Mouse (Mus musculus) spleen, adult 2 months (tissue): ENCODE data around the gene Atp6v0d1.

Source experiments
- CTCF ChIP-seq: fragments of 200-500 bp; IDR thresholded peaks from 2 replicates; pipeline ENCODE4 v1.5.1; 2011; ENCODE audit warnings: mild to moderate bottlenecking, inconsistent platforms; ENCODE audit not compliant: insufficient read depth, insufficient read length, insufficient replicate concordance; ENCODE audit errors: extremely low read depth
- POLR2A ChIP-seq: fragments of 200-500 bp; IDR thresholded peaks from 2 replicates; pipeline ENCODE4 v1.6.1; 2011; ENCODE audit warnings: low read depth, low read length, inconsistent platforms

DNA sequence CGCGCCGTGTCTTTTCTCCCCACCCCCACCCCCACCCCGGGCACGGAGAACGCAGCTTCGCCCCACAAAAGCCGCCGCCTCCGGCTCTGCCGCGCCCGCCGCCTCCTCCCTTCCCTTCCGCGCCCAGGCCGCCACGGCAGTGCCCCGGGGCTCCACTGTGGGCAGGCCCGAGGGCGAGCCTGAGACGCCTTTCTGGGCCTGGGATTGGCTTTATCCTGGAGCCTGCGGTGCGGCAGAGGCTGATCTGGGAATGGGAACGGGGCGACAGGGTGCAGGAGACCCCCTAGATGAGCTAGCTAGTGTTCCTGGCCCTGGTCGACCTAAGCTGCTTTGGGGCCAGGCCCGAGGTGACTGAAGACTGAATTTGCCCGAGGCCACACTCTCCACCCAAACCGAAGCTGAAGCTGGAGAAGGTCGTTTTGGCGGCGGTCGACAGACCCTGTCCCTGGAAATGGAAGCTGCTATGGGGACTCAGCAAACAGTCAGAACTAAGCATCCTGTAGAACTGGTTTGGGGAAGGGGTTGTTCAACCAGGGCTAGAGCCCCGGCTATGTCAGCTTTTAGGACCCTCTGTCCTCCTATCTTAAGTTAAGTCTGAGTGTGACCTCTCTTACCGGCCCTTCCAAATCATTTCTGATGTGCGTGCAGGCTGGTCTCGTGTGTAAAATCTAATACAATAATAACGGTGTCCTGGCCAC is 39.8 kb upstream of the Atp6v0d1 start:
- no peak for TF ChIP-seq POLR2A
- TF ChIP-seq CTCF = no peak
